Mouse (Mus musculus): ENCODE measurements around the gene Kcnq4.

Gene Kcnq4

GRCm38 (mm10) chr4:120673606-120674005 lies 74.8 kb downstream of the Kcnq4 start:
- DNase-seq (ENCODE audit: low read depth, low spot score) = no peak

- no peak for DNase-seq (ENCODE audit: low read depth, low spot score)
Observed at GRCm38 (mm10) chr4:120671046-120671445, 77.4 kb downstream of the Kcnq4 start.

- no peak for DNase-seq (ENCODE audit: low read depth, low spot score)
Observed at GRCm38 (mm10) chr4:120669585-120669984, 78.8 kb downstream of the Kcnq4 start.

GRCm38 (mm10) chr4:120668551-120668950 lies 79.9 kb downstream of the Kcnq4 start:
- no peak for DNase-seq (ENCODE audit: low read depth, low spot score)

- no peak for DNase-seq (ENCODE audit: low read depth, low spot score)
Observed at GRCm38 (mm10) chr4:120667555-120667954, 80.9 kb downstream of the Kcnq4 start.

GRCm38 (mm10) chr4:120667045-120667501 lies 81.3 kb downstream of the Kcnq4 start:
- no peak for DNase-seq (ENCODE audit: low read depth, low spot score)

GRCm38 (mm10) chr4:120666358-120667024 lies 81.9 kb downstream of the Kcnq4 start, which contains the start of gene Cited4:
Gene Cited4 (plus strand): TSS chr4:120666572.
- peak; percentile 73 for DNase-seq (ENCODE audit: low read depth, low spot score)

GRCm38 (mm10) chr4:120665782-120666181 lies 82.6 kb downstream of the Kcnq4 start:
- no peak for DNase-seq (ENCODE audit: low read depth, low spot score)

- DNase-seq (ENCODE audit: low read depth, low spot score) = no peak
Observed at GRCm38 (mm10) chr4:120665144-120665700, 83.2 kb downstream of the Kcnq4 start.

- DNase-seq (ENCODE audit: low read depth, low spot score) = no peak
Observed at GRCm38 (mm10) chr4:120664601-120665000, 83.8 kb downstream of the Kcnq4 start.

- no peak for DNase-seq (ENCODE audit: low read depth, low spot score)
Observed at GRCm38 (mm10) chr4:120660485-120660884, 87.9 kb downstream of the Kcnq4 start.

- DNase-seq (ENCODE audit: low read depth, low spot score) = no peak
Observed at GRCm38 (mm10) chr4:120655898-120656297, 92.5 kb downstream of the Kcnq4 start.

GRCm38 (mm10) chr4:120650208-120650592 lies 98.2 kb downstream of the Kcnq4 start:
- DNase-seq (ENCODE audit: low read depth, low spot score) = no peak

- DNase-seq (ENCODE audit: low read depth, low spot score) = no peak
Observed at GRCm38 (mm10) chr4:120649369-120650207, 98.8 kb downstream of the Kcnq4 start.

All from retina, postnatal 7 days (tissue).